Mouse (Mus musculus) megakaryocyte-erythroid progenitor cell, adult 5-6 weeks (primary cell): ENCODE data around the gene Srsy. TPM values are rescaled to one million over a fixed set of nuclear protein-coding genes. Genes with fewer than 3 reads are reported as not detected.
"Not testable (repeated sequence)": the region's sequence is repeated elsewhere in the genome, so short reads cannot be mapped to it uniquely, and the experiment has no call there.

Experiments used
- ATAC-seq: replicated peaks from 2 replicates; pipeline ENCODE4 v1.8.0; 2016; ENCODE audit warnings: mild to moderate bottlenecking, inconsistent platforms; ENCODE audit not compliant: severe bottlenecking, poor library complexity, low FRiP score, low TSS enrichment
- total RNA-seq, 2 experiments: library from RNA; stranded (forward) in 1 of 2; stranded (reverse) in 1 of 2; fragments of 200-1000, 215-1000 nt in 1 of 2; fragments of >200 nt in 1 of 2; fragmentation: Nextera tagmentation in 1 of 2; gene quantifications; 2 replicates each; pipeline ENCODE4 v1.2.3; 2014 to 2017

Srsy gene
- total RNA-seq (2014; fragmentation: Nextera tagmentation) (not detected in 2 replicates), total RNA-seq (2017) (not detected in 2 replicates)

DNA sequence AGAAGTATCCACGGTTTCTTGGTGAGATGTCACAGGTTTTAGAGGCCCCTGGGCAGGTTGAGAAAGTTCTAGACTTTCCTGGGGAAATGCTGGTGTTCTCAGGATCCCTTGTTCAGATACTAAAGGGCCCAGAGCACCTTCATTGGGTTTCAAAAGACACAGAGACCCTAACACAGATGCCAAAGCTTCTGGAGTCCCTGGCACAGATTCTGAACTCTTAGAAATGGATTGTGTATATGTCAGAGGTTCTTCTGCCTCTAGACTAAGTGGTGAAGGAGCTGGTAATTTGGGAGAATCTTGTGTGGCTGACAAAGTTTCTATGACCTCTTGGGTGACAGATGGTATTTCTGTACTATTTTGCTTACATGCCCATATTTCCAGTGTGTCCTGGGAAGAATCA is at the start of gene Srsy:
Srsy (minus strand) TSS at position 101 of the 400 bp plus-strand sequence.
- not testable (repeated sequence) for ATAC-seq

Other genes with a start within 250 kb of the Srsy start
- gene Gm21904, start 91.1 kb downstream of the Srsy start, total RNA-seq (2014; fragmentation: Nextera tagmentation): not detected in 2 replicates
- not detected in 2 replicates for gene Gm21904, start 91.1 kb downstream of the Srsy start, total RNA-seq (2017)
- gene Gm20772, start 62.6 kb downstream of the Srsy start, total RNA-seq (2014; fragmentation: Nextera tagmentation): not detected in 2 replicates
- gene Gm20772, start 62.6 kb downstream of the Srsy start, total RNA-seq (2017): not detected in 2 replicates
- not detected in 2 replicates for gene Gm20831, start 62.6 kb downstream of the Srsy start, total RNA-seq (2014; fragmentation: Nextera tagmentation)
- not detected in 2 replicates for gene Gm20831, start 62.6 kb downstream of the Srsy start, total RNA-seq (2017)
- gene Gm21764, start 124.5 kb upstream of the Srsy start, total RNA-seq (2014; fragmentation: Nextera tagmentation): not detected in 2 replicates
- not detected in 2 replicates for gene Gm21764, start 124.5 kb upstream of the Srsy start, total RNA-seq (2017)
- not detected in 2 replicates for gene Ssty1, start 151.8 kb upstream of the Srsy start, total RNA-seq (2014; fragmentation: Nextera tagmentation)
- not detected in 2 replicates for gene Ssty1, start 151.8 kb upstream of the Srsy start, total RNA-seq (2017)